Mouse (Mus musculus) mesoderm, embryonic 11.5 days (tissue): ENCODE results near the gene 1700016D06Rik.
A peak's percentile ranks its signal among the peaks of the same experiment; 100 is the strongest.
"Not testable (repeated sequence)": the region's sequence is repeated elsewhere in the genome, so short reads cannot be mapped to it uniquely, and the experiment has no call there.

ENCODE experiments used
- DNase-seq: peaks from one replicate; pipeline ENCODE4 v3.0.0-alpha.2; 2012; ENCODE audit warnings: low read depth, low spot score

1700016D06Rik gene

GRCm38 (mm10) chr8:11703789-11704188 lies 2.9 kb upstream of the 1700016D06Rik start:
- DNase-seq: no peak

- DNase-seq: no peak
Observed at GRCm38 (mm10) chr8:11701428-11701827, 565 bp upstream of the 1700016D06Rik start.

- peak; percentile 83 for DNase-seq
Observed at GRCm38 (mm10) chr8:11700060-11701032, 517 bp downstream of the 1700016D06Rik start.

- DNase-seq: no peak
Observed at GRCm38 (mm10) chr8:11699442-11700001, 1.3 kb downstream of the 1700016D06Rik start.

- DNase-seq: no peak
Observed at GRCm38 (mm10) chr8:11697467-11697866, 3.4 kb downstream of the 1700016D06Rik start.

GRCm38 (mm10) chr8:11696176-11696575 lies 4.7 kb downstream of the 1700016D06Rik start:
- DNase-seq: no peak

GRCm38 (mm10) chr8:11693972-11694371 lies 6.9 kb downstream of the 1700016D06Rik start:
- no peak for DNase-seq

GRCm38 (mm10) chr8:11692455-11692854 lies 8.4 kb downstream of the 1700016D06Rik start:
- DNase-seq: no peak

GRCm38 (mm10) chr8:11691761-11692160 lies 9.1 kb downstream of the 1700016D06Rik start:
- no peak for DNase-seq

GRCm38 (mm10) chr8:11691284-11691683 lies 9.6 kb downstream of the 1700016D06Rik start:
- no peak for DNase-seq

GRCm38 (mm10) chr8:11689945-11690344 lies 10.9 kb downstream of the 1700016D06Rik start:
- DNase-seq: no peak

GRCm38 (mm10) chr8:11687251-11687650 lies 13.6 kb downstream of the 1700016D06Rik start:
- no peak for DNase-seq

- no peak for DNase-seq
Observed at GRCm38 (mm10) chr8:11684558-11684957, 16.3 kb downstream of the 1700016D06Rik start.

GRCm38 (mm10) chr8:11668308-11668707 lies 32.6 kb downstream of the 1700016D06Rik start:
- DNase-seq: no peak

GRCm38 (mm10) chr8:11666023-11666716 lies 34.7 kb downstream of the 1700016D06Rik start:
- DNase-seq: not testable (repeated sequence)

- DNase-seq: no peak
Observed at GRCm38 (mm10) chr8:11661969-11662368, 38.9 kb downstream of the 1700016D06Rik start.

GRCm38 (mm10) chr8:11650021-11650420 lies 50.8 kb downstream of the 1700016D06Rik start:
- no peak for DNase-seq

- no peak for DNase-seq
Observed at GRCm38 (mm10) chr8:11643123-11643522, 57.7 kb downstream of the 1700016D06Rik start.

GRCm38 (mm10) chr8:11640606-11641005 lies 60.3 kb downstream of the 1700016D06Rik start:
- no peak for DNase-seq

- no peak for DNase-seq
Observed at GRCm38 (mm10) chr8:11637531-11637930, 63.3 kb downstream of the 1700016D06Rik start.

GRCm38 (mm10) chr8:11636324-11637057 lies 64.4 kb downstream of the 1700016D06Rik start:
- peak; percentile 82 for DNase-seq
